Mouse (Mus musculus) layer of hippocampus, adult 8-10 months (tissue): Measurements from ENCODE around the gene Madd. TPM values are rescaled to one million over a fixed set of nuclear protein-coding genes. Genes with fewer than 3 reads are reported as not detected.
A peak's percentile ranks its signal among the peaks of the same experiment; 100 is the strongest.
"Not testable (repeated sequence)": the region's sequence is repeated elsewhere in the genome, so short reads cannot be mapped to it uniquely, and the experiment has no call there.

Source experiments
- DNase-seq, 2 experiments: peaks; one replicate each; pipeline ENCODE4 v3.0.0; 2022; ENCODE audit warnings: low spot score in 2 of 2
- total RNA-seq, 4 experiments: library from RNA; stranded (reverse); gene quantifications; 2 replicates each; pipeline ENCODE4 v1.2.4; 2022

Gene Madd
- total RNA-seq, 4 experiments from 2014 or later, result 202 to 259 (median 228) TPM

DNA sequence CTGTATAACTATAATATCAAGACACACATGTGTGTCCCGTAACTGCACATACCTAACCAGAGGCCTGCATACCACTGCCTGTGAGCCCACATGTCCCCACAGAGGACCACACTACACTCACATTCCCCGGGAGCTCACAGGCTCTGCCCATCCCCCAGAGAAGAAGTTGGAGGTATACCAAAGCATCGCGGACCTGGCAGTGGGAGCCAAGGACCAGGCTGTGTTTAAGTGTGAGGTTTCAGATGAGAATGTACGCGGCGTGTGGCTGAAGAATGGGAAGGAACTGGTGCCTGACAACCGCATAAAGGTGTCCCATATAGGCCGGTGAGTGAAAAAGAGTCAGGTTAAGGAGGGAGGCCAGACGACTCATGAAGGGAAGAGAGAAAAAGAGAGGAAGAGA is 58.5 kb downstream of the Madd start:
- DNase-seq, result no peak

DNA sequence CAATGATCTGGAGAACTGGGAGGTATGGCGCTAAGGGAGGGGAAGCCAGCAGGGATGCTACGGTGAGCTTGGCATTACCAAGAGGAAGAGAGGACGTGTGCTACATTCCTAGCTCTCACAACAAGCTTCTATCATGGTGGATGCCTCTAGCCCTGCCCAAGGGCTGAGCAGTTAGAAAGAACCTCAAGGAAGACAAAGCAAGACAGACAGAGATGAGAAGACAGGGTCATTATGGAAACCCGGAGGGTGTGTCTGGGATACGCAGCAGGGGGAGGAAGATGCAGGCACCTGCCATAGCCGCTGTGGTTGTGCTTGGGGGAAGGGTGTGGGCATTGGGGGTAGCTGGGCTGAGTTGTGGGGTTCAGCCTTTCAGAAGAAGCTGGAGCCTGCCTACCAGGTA is 60.1 kb downstream of the Madd start:
- DNase-seq, result no peak

- no peak for DNase-seq
These were observed 62.1 kb downstream of the Madd start for GRCm38 (mm10) chr2:91121497-91121896.

GRCm38 (mm10) chr2:91121011-91121410 is 62.6 kb downstream of the Madd start:
- DNase-seq, result no peak

- DNase-seq, result no peak
These were observed 63.4 kb downstream of the Madd start for GRCm38 (mm10) chr2:91120261-91120671.

- no peak for DNase-seq
These were observed 64.1 kb downstream of the Madd start for GRCm38 (mm10) chr2:91119551-91119950.

GRCm38 (mm10) chr2:91119061-91119460 is 64.6 kb downstream of the Madd start:
- no peak for DNase-seq

GRCm38 (mm10) chr2:91118647-91119046 is 65.0 kb downstream of the Madd start:
- DNase-seq, result no peak

DNA sequence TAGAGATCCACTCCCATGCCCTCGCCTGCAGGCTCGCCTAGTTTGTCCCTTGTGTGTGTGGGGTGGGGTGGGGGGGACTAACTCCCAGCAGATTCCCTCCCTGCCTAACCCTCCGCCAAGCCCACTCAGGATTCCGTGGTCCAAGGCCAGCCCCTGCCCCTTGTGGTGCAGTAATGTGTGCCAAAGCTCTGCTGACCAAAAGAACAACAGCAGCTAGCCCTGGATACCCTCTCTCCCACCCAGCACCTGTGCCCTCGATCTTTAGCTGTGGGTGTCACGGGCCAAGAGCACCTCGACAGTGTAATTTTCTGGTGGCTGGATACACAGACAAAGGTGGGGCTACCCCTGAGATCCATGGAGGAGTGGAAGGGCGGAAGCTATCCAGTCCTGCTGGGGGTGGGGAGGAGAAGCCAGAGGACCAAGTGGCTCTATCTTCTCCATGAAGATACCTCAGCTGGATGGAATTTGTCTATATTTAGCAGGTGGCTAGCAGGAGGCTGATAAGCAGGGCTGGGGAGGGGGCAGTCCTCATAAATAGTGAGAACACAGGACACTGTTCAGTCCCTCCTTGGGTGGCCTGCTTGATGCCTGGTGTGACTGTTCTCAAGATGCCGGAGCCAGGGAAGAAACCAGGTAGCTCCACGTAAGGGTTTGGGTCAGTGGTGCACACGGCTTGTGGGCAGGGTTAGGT is 65.9 kb downstream of the Madd start, which contains the start of gene Mybpc3:
Gene Mybpc3, plus strand, starts transcription at position 560 of the 691 bp plus-strand sequence.
- DNase-seq, result no peak

GRCm38 (mm10) chr2:91116842-91117241 is 66.8 kb downstream of the Madd start:
- no peak for DNase-seq

GRCm38 (mm10) chr2:91115578-91115970 is 68.1 kb downstream of the Madd start:
- DNase-seq, result no peak

DNA sequence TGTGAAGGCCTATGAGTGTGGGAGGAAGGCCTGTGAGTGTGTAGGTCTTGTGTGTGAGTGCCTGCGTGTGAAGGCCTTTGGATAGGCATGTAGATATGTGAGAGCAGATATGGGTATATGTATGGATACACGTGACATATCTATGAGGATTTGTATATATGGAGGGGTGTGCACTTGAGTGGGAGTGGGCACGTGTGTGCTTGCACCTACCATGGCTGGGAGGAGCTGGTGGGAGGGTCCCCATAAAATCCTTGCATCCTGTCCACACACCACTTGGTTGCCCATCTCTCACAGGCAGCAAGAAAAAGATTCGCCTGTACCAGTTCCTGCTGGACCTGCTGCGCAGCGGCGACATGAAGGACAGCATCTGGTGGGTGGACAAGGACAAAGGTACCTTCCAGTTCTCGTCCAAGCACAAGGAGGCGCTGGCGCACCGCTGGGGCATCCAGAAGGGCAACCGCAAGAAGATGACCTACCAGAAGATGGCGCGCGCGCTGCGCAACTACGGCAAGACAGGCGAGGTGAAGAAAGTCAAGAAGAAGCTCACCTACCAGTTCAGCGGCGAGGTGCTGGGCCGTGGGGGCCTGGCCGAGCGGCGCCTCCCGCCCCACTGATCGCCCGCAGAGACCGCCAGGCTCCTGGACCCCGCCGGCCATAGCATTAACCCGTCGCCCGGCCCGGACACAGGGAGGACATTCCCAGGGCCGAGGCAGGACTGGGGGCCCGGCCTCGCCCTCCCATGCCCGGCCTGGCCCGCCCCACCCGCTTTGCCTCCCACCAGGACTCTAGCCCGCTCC is 68.7 kb downstream of the Madd start:
- DNase-seq, result peak; percentile 86 to 94

DNA sequence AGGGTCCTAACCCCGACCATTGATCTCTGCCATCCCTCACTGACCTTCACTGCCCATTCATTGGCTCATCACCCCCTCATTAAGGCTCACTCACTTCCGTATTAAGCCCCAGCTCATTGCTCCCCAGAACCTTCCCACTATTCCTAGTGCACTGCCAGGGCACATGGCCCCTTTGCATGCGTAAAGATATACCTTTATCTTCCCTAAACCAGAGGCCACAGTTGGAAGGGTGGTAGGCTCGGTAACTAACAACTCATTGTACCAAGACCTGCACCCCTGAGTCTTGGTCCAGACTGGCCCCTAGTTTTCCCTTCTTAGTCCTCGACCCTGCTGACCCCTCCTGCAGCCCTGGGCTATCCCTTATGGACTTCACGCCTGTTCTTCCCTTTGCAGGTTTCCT is 69.8 kb downstream of the Madd start:
- DNase-seq, result no peak

GRCm38 (mm10) chr2:91113334-91113733 is 70.3 kb downstream of the Madd start:
- DNase-seq, result no peak

DNA sequence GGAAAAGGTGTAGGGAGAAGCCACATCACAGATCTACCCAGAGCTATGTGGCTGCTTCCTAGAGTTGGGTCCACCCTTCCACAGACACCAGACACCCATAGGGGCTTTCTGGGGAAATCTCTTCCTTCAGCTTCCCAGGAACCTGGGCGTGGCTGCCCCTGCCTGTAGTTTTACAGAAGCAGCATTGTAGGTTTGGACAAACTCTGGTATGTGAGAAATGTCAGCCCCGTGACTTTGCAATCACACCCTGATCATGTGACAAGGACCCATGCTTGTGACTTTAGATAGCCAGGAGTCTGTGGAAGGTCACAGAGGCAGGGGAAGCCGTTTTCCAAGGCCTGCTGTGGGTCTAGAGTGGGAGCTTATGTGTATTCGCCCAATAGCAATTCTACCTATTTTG is 71.1 kb downstream of the Madd start:
- no peak for DNase-seq

DNA sequence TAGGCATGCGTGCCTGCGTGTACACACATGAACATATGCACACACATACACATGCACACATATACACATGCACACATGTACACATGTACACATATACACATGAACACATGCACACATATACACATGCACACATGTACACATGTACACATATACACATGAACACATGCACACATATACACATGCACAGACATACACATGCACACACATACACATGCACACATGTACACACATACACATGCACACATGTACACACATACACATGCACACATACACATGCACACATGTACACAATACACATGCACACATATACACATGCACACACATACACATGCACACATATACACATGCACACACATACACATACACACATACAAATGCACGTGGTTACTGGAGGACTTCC is 71.8 kb downstream of the Madd start:
- not testable (repeated sequence) for DNase-seq

GRCm38 (mm10) chr2:91110429-91110828 is 73.2 kb downstream of the Madd start:
- DNase-seq, result no peak

- DNase-seq, result no peak
These were observed 73.7 kb downstream of the Madd start for GRCm38 (mm10) chr2:91109807-91110385.

GRCm38 (mm10) chr2:91109241-91109640 is 74.4 kb downstream of the Madd start:
- no peak for DNase-seq

DNA sequence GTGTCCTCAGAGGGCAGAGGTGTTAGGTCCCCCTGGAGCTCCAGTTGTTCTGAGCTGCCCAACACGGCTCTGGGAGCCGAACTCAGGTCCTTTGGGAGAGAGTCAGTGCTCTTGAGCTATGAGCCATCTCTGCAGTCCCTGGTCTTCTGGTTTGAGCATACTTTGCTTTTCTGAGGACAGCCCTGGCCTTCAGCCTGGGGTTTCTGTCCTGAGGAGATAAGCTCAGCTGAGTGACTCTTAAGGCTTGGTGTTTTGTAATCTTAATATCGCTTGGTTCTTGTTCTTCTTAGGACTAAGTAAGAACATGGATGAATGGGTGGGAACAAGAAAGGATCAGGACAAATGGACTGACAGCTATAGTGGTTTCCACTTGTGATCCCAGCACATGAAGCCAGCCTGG is 75.5 kb downstream of the Madd start:
- no peak for DNase-seq

DNA sequence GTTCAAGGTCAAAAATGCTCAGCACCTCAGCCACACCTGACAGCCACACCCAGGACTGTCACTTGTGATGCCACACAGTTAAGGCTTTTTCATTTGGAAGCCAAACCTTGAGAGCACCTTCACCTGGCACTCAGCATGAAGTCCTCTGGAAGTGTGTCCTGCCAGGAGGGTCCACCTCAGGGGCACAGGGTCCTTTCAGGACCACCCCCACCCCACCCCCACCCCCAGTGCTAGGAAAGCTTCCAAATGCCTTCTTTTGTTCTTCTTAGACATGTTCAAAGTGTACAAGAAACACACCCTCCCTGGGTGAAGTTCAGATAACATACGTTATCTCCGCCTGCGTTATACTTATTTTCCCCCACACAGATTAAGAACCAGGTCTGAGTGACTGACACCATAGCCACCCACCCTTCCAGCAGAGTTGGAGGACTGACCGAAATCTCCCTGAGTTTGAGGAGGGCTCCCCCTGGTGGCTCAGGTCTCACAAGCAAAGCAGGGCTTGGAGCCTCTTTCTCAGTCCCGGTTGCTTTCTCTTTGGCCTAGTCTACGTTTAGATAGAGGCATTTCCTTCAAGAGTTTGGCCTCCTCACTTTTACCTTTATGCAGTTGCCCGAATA is 82.4 kb downstream of the Madd start:
- peak; percentile 78 to 89 for DNase-seq

- no peak for DNase-seq
These were observed 85.5 kb downstream of the Madd start for GRCm38 (mm10) chr2:91098156-91098555.
